Mouse (Mus musculus) right cerebral cortex, postnatal 36 days (tissue): ENCODE measurements around the gene Marveld3.

ENCODE experiments used
- DNase-seq, 2 experiments: peaks; one replicate each; pipeline ENCODE4 v3.0.0; 2022; ENCODE audit warnings: low spot score in 2 of 2, mixed read lengths in 1 of 2

The Marveld3 gene

DNA sequence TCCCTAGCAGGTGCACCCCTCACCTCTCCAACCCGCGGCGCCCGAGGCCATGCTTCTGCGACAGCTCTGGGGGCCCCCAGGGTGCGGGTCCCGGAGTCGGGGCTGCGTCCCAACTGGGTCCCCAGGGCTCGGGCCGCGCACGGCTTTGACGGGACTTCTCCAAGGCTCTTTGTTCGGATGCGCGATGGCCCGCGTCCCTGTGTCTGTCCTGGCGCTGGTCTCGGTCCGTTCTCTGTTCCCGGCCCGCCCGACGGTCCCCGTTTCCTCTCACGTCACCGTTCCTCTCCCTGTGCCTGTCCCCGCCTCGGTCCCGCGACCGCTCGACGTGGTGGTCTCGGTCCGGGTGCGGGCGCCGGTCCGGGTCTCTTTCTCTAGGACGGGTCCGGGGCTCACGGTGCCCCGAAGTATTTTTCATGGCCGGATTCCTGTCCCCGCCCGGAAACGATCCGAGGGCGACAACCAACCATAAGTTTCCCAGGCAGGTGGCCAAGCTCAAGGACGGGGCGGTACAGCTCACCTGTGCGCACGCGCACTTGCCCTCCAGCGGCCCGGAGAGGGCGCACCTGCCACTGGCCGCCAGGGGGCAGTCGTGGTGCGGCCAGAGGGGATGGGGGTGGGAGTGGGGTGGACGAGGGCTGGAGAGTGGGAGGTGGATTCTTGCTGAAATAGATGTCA is at the start of gene Marveld3:
Gene Marveld3, minus strand, starts transcription at position 511 of the 675 bp plus-strand sequence.
- DNase-seq: no peak

DNA sequence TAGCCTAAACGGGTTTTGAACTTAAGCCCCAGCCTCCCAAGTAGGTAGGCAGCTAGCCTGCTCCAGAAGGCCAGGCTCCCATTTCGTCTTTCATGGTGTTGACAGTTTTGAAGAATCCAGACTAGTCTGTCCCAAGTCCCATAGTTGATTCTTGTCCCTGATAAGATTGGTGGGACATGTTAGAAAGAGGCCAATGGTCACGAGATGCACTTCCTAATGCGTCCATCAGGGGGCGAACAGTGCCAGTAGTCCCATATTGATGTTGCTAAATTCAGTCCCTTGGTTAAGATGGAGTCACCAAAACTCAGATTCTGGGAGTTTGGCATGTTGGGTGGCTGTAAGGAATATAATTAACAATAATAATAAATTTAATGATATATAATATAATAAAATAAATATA is 48.9 kb upstream of the Marveld3 start:
- DNase-seq: no peak

DNA sequence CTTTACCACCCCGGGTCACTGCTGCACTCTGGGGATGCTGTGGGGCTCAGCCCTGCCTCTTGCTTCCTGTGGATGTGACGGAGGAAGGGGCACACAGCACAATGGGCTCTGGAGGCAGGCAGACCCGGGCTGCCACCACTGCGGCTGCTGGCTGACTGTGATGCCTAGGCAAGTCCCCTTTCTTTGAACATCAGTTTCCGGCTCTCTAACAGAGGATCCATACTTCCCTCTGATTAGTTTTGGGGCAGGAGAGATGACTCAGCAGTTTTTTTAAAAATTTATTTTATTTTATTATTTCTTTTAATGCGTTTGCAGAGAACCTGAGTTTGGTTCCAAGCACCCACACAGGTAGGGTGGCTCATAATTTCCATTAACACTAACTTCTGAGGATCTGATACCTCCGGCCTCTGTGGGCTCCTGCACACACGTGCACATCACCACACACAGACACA is 47.0 kb upstream of the Marveld3 start:
- no peak for DNase-seq

DNA sequence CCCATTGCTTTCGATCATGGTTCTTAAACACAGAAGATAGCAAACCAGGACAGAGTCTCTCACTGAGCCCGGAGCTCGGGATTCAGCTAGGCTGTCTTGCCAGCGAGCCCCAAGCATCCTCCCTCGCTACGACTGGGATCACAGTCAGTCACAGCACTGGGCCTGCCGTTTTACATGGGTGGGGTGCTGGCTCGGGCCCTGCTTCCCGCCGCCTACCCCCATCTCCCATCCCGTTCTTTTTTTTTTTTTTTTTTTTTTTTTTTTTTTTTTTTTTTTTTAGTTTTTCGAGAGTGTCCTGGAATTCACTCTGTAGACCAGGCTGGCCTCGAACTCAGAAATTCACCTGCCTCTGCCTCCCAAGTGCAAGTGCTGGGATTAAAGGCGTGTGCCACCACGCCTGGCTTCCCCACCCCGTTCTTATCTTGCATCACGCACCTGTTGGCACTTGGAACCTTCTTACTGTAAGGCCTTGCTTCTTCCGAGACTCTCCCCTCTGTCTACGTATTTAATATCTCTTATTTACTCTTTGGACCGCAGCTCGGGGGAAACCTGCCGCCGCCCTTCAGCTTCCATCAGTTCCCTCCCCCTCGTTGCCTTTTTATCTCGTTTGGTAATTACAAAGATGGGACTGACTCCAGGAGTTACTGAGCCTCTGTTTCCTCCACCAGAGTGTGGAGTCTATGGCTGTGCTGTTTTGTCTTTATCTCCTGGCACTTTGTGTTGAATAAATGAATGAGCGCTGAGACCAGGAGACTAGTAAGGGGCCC is 46.4 kb upstream of the Marveld3 start:
- no peak for DNase-seq

GRCm38 (mm10) chr8:110006312-110007023 is 44.5 kb upstream of the Marveld3 start:
- DNase-seq: peak in 1 of 2 experiments; percentile 7

DNA sequence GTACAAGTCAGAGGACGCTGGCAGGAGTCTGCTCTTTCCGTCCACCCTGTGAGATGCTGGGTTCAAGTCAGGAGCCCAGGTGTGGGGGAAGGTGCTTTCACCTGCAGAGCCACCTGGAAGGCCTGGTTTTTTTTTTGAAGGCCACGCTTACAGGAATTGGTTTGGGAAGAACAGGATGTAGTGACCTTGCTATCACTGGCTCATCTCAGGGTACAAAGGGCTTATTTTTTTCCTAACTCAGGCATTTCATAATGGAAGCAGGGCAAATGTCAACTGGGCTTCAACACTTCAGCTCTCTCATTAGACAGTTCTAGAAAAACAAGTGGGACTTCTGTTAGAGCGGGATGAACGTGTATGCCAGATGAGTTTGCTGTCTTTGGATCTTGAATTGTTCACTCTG is 42.3 kb upstream of the Marveld3 start:
- no peak for DNase-seq

- no peak for DNase-seq
Observed at GRCm38 (mm10) chr8:110002953-110003352, 41.0 kb upstream of the Marveld3 start.

DNA sequence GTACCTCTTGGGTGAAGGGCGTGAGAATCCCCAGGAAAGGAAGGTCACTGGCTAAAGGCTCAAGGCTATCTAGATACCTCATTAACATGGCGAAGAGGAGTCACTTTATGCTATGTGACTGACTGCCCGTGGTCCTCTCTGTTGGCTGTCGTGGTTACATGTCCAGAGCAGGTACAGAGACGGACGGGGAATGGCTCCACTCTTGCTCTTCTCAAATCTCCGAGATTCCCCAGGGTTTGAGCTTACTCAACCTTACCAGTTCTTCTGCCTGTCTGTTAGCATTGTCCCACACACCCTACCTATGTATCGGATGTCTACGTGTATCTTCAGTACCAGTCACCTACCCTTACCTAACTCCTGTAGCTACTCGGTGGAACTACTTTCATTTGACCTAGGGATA is 38.0 kb upstream of the Marveld3 start:
- no peak for DNase-seq

DNA sequence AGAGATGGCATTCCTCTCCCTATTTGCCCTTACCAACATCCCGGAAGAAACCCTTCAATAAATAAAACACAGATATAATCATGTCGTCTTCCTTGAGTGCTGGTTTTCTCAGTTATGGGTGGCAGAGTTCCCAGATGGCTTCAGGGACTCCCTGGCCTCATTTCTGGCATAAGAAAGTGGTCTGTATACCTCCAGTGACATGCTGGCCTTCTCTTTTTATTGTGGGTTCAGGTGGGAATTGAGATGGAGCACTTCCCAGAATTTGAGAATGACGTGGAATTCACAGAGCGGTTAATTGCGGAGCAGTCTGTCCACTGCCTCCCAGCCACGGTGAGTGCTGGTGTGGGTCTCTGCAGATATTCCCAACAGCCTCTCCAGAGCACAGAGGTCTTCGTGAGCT is 36.1 kb upstream of the Marveld3 start:
- DNase-seq: no peak

DNA sequence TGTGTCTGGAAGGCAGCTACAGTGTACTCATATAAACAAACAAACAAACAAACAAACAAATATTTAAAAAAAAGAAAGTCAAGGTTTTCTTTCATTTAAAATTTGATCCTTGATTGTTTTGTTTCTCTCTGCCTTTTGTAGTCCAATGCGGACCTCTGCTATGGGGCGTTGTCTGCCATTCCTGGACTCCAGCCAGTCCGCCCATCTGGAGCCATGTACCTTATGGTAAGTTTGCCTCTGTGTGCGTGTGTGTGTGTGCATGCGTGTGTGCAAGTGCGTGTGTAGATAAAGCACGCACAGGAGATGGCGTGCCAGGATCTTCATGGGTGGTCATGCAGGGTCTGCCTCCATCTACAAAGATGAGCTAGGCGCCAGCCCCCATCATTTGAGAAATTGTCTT is 35.4 kb upstream of the Marveld3 start:
- no peak for DNase-seq

- no peak for DNase-seq
Observed at GRCm38 (mm10) chr8:109992951-109993350, 30.9 kb upstream of the Marveld3 start.

DNA sequence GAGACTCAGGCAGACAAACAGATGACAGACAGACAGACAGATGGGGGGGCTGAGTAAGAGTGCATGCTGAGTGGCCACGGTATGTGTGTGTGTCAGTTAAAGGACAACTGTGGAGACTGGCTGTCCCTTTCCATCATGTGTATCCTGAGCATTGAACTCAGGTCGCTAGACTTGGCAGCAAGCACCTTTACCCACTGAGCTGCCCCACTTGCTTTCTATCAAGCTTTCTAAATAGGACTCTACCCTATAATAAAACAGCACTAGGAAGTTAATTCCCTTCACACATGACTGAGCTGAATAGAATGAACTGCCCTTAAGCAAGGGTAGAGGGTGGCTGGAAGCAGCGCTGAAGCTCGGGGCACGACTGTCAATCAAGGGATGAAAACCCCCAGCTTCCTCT is 30.2 kb upstream of the Marveld3 start:
- DNase-seq: no peak

GRCm38 (mm10) chr8:109990224-109990623 is 28.2 kb upstream of the Marveld3 start, which contains the start of gene Tat:
Gene Tat, plus strand, starts transcription at chr8:109990437.
- no peak for DNase-seq

- no peak for DNase-seq
Observed at GRCm38 (mm10) chr8:109989151-109989550, 27.1 kb upstream of the Marveld3 start.

- no peak for DNase-seq
Observed at GRCm38 (mm10) chr8:109987776-109988175, 25.8 kb upstream of the Marveld3 start.

DNA sequence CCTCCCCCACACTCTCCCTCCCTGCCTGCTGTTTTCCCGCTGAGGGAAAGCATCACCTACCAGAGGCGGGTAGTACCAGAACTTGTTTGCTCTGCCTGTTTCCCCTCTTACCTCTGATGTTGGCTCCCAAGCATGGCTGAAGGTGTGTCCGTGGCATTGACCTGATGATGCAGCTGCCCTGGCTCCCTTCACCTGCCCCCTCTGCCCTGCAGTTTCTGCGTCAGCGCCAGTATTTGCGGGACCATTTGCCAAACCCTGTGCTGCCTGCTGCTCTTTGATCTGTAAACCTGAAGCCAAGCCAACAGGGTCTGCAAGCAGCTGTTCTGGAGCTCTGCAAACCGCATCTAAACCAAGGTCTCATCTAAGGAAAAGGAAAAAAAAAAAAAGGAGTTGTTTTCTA is 24.4 kb upstream of the Marveld3 start:
- no peak for DNase-seq

DNA sequence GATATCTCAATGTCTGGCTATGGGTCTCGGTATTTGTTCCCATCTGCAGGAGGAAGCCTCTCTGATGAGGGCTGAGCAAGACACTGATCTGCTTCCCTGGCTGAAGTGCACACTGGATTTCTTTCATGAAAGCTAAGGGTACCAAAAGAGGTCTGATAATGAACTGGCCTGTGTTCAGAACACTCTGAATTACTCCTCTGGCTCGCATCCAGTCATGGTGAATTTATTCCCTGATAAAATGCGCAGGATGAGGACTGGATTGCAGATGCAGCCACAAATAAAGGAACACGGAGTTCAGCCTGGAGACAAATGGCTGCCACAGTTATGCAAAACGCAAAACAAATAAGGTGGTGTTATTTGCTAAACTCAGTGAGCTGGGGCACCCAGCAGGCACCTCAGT is 21.9 kb upstream of the Marveld3 start:
- DNase-seq: peak in 1 of 2 experiments; percentile 16

GRCm38 (mm10) chr8:109982386-109983105 is 20.5 kb upstream of the Marveld3 start:
- no peak for DNase-seq

GRCm38 (mm10) chr8:109979339-109979738 is 17.3 kb upstream of the Marveld3 start:
- DNase-seq: no peak

DNA sequence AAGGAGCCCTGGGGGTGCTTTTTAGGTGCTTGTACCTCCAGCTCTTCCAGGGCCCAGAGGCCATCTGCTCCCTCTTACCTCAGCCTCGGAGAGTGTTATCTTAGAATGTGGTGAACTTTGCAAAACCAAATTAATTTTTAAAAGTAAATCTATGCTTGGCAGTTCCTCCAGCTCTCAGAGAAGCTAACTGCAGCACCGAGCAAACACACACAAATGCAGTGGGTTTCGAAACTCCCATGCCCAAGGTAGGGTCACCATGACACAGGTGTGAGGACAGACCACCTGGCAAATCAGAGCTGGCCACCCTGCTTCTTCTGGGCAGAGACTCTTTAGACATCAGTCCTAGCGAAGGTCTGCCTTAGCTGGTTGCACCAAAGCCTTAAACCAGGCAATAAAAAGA is 10.9 kb upstream of the Marveld3 start:
- DNase-seq: no peak

DNA sequence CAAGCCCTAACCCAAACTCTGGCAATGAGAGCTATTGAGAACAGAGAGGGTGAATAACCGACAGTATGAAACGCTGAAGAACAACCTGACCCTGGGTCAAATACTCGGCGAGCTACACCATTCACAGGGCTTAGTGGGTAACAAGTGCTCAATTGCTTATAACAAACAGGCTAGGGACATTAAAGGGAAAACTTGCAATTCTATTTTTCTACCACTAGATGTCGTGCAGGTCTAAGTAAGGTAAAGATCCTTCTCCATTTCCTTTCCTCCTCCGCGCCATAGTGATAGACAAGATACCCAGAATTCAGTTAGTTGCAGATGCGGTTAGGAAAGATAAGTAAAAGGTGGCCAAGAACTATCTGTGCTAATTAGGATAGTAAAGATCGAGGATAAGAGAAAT is 8.3 kb upstream of the Marveld3 start:
- DNase-seq: no peak

DNA sequence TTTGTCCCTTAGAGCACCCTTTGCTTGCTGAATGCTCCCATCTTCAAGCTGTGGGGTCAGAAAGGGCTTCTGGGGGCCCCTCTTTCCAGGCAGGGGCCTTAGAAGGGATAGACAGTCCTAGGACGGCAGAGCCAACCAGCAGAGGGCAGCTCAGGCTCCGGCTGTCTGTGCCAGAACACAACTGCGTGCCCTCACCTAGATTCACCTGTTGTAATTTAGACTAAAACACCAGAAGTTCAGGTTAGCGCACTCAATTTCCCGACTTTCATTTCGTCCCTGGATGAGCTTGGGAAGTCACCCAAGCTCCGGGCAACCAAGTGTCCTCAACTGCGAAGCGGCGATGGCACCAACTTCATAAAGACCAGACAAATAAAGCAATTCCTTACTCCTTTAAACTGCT is 6.8 kb upstream of the Marveld3 start:
- DNase-seq: no peak
